ENCODE assay signal across 10 mouse cellular contexts in the genomic region with DNA sequence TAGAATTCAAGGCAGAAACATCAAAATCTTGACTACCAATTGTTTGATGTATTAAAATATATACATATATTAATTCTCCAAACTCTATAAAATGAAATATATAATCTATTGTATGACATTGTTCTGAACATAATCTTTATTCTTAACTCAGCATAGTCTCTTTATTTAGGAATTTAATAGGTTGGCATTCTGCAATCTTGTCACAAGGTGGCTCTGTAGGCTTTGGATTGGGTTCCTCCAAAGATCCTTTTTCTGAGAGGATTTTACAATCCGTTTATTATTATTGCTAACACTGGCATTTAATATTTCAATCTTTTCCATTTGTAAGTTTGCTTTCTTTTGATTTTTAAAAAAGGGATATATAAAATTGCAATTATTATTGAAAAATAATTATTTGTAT.
DNase-seq lines count a peak whose midpoint lies in the region; ATAC-seq and TF ChIP-seq lines count a peak whose summit lies in the region.
"Had no signal": no experiment of that assay in that cellular context is flagged by ENCODE, and none has a peak within 500 bp of the region (broad histone marks: within the 10 kb centered on the region; RNA-seq: fewer than 3 reads in every experiment).

No protein-coding gene starts in this region.

- no peak for TF ChIP-seq POLR2A in limb, embryonic 14.5 days (IDR thresholded peaks at IDR 0.05; ENCODE audit: borderline replicate concordance, extremely low read depth, insufficient read depth, insufficient read length)

- H3K9me3 ChIP-seq in embryonic facial prominence, embryonic 11.5 days (replicated peaks; ENCODE audit: control insufficient read depth, low read length) = no peaks in the 10 kb centered on the region
- no peaks in the 10 kb centered on the region for H3K9me3 ChIP-seq in embryonic facial prominence, embryonic 10.5 days
- no peaks in the 10 kb centered on the region for H3K9me3 ChIP-seq in limb, embryonic 14.5 days (ENCODE audit: control insufficient read depth, low read length)
- H3K9me3 ChIP-seq in limb, embryonic 10.5 days (replicated peaks) = no peaks in the 10 kb centered on the region
- H3K9me3 ChIP-seq: megakaryocyte, embryonic 14.5 days had no signal

- H3K27me3 ChIP-seq in embryonic facial prominence, embryonic 11.5 days (ENCODE audit: control insufficient read depth, insufficient read depth, low read length) = no peaks in the 10 kb centered on the region
- no peaks in the 10 kb centered on the region for H3K27me3 ChIP-seq in embryonic facial prominence, embryonic 10.5 days (replicated peaks; ENCODE audit: low read depth, poor library complexity, severe bottlenecking)
- H3K27me3 ChIP-seq in limb, embryonic 14.5 days (ENCODE audit: control insufficient read depth, insufficient read depth, low read length) = no peaks in the 10 kb centered on the region
- no peaks in the 10 kb centered on the region for H3K27me3 ChIP-seq in limb, embryonic 10.5 days (ENCODE audit: low read depth, poor library complexity, severe bottlenecking)
- H3K27me3 ChIP-seq: megakaryocyte, embryonic 14.5 days had no signal

- no peak overlapping the region for H3K4me2 ChIP-seq in embryonic facial prominence, embryonic 11.5 days (ENCODE audit: low read depth, low read length)
- no peak overlapping the region for H3K4me2 ChIP-seq in limb, embryonic 14.5 days (replicated peaks; ENCODE audit: low read depth, low read length, severe bottlenecking)

- no peak for ATAC-seq in embryonic facial prominence, embryonic 11.5 days (replicated peaks; ENCODE audit: insufficient number of reproducible peaks, low FRiP score, low TSS enrichment, low read depth)
- no peak for ATAC-seq in limb, embryonic 14.5 days (ENCODE audit: low FRiP score, low read depth)

- WGBS in embryonic facial prominence, embryonic 11.5 days = 36% methylated on average over 1 of the region's 1 CpGs
- 38% methylated on average over 1 of the region's 1 CpGs for WGBS in embryonic facial prominence, embryonic 10.5 days
- 17% methylated on average over 1 of the region's 1 CpGs for WGBS in limb, embryonic 14.5 days
- WGBS in limb, embryonic 10.5 days = 40% methylated on average over 1 of the region's 1 CpGs

- peak; percentile 47 for DNase-seq in embryonic facial prominence, embryonic 11.5 days (ENCODE audit: low spot score)
- no peak for DNase-seq in embryonic facial prominence, embryonic 10.5 days (ENCODE audit: low spot score)
- DNase-seq in limb, embryonic 14.5 days (ENCODE audit: low spot score) = peak; percentile 71
- DNase-seq in limb, embryonic 10.5 days (ENCODE audit: low spot score) = no peak
- peak; percentile 18 for DNase-seq in R1 (ENCODE audit: low read depth, low spot score)
- DNase-seq in retina, embryonic 14.5 days (ENCODE audit: low spot score) = peak; percentile 63
- DNase-seq in right cerebral cortex, postnatal 25 days = no peak
- no peak for DNase-seq in adrenal gland, postnatal 14 days
- DNase-seq: kidney, adult 11 months had no signal

- H3K4me1 ChIP-seq in embryonic facial prominence, embryonic 11.5 days (ENCODE audit: control insufficient read depth, insufficient read depth, low read length) = no peaks in the 10 kb centered on the region
- no peaks in the 10 kb centered on the region for H3K4me1 ChIP-seq in embryonic facial prominence, embryonic 10.5 days
- H3K4me1 ChIP-seq in limb, embryonic 14.5 days (ENCODE audit: control insufficient read depth, insufficient read depth, low read length) = no peaks in the 10 kb centered on the region
- no peaks in the 10 kb centered on the region for H3K4me1 ChIP-seq in limb, embryonic 10.5 days

- H3K9ac ChIP-seq in embryonic facial prominence, embryonic 11.5 days (replicated peaks; ENCODE audit: low read length) = no peak overlapping the region
- H3K9ac ChIP-seq in limb, embryonic 14.5 days (ENCODE audit: low read depth, low read length, severe bottlenecking) = no peak overlapping the region

- no peaks in the 10 kb centered on the region; the same call in none of the 2 replicates for H3K36me3 ChIP-seq in embryonic facial prominence, embryonic 11.5 days (replicated peaks; ENCODE audit: control insufficient read depth, insufficient read depth, low read depth, low read length)
- peaks cover 40% of the 10 kb centered on the region for H3K36me3 ChIP-seq in embryonic facial prominence, embryonic 10.5 days (replicated peaks)
- H3K36me3 ChIP-seq in limb, embryonic 14.5 days (ENCODE audit: control insufficient read depth, insufficient read depth, low read length) = peaks cover 11% of the 10 kb centered on the region
- H3K36me3 ChIP-seq in limb, embryonic 10.5 days = peaks cover 33% of the 10 kb centered on the region

- no peak overlapping the region for H3K4me3 ChIP-seq in embryonic facial prominence, embryonic 11.5 days (ENCODE audit: low read depth, low read length)
- H3K4me3 ChIP-seq in embryonic facial prominence, embryonic 10.5 days = no peak overlapping the region
- H3K4me3 ChIP-seq in limb, embryonic 14.5 days (replicated peaks; ENCODE audit: low read length) = no peak overlapping the region
- H3K4me3 ChIP-seq in limb, embryonic 10.5 days = no peak overlapping the region
- H3K4me3 ChIP-seq: megakaryocyte, embryonic 14.5 days had no signal

- no peak overlapping the region for H3K27ac ChIP-seq in embryonic facial prominence, embryonic 11.5 days (replicated peaks; ENCODE audit: low read depth, low read length)
- no peak overlapping the region for H3K27ac ChIP-seq in embryonic facial prominence, embryonic 10.5 days (replicated peaks)
- no peak overlapping the region for H3K27ac ChIP-seq in limb, embryonic 14.5 days (replicated peaks; ENCODE audit: low read depth, low read length)
- H3K27ac ChIP-seq in limb, embryonic 10.5 days = no peak overlapping the region

Comparison
In these comparisons a context has a peak if more than half of its experiments do, and no peak if none do; other contexts are left out.
1. DNase-seq: peak in embryonic facial prominence, embryonic 11.5 days (single experiment), limb, embryonic 14.5 days (single experiment), R1 (single experiment) and retina, embryonic 14.5 days (single experiment); none in embryonic facial prominence, embryonic 10.5 days (single experiment), limb, embryonic 10.5 days (single experiment), right cerebral cortex, postnatal 25 days (single experiment) and adrenal gland, postnatal 14 days (single experiment).